Mouse (Mus musculus) granulocyte monocyte progenitor cell, adult 5-6 weeks (primary cell): ENCODE measurements around the gene Tbc1d22a. TPM values are rescaled to one million over a fixed set of nuclear protein-coding genes. Genes with fewer than 3 reads are reported as not detected.
A peak's percentile ranks its signal among the peaks of the same experiment; 100 is the strongest.

ENCODE experiments used
- ATAC-seq: replicated peaks from 2 replicates; pipeline ENCODE4 v1.8.0; 2016; ENCODE audit warnings: mild to moderate bottlenecking, moderate TSS enrichment, inconsistent platforms; ENCODE audit not compliant: poor library complexity, severe bottlenecking
- total RNA-seq, 2 experiments: library from RNA; stranded (forward) in 1 of 2; stranded (reverse) in 1 of 2; fragments of 200-712, 200-1000 nt in 1 of 2; fragments of >200 nt in 1 of 2; fragmentation: Nextera tagmentation in 1 of 2; gene quantifications; 2 replicates each; pipeline ENCODE4 v1.2.3; 2014 to 2017

Tbc1d22a gene
- total RNA-seq, 2 experiments from 2014 or later, result 18.8 to 46.7 TPM

DNA sequence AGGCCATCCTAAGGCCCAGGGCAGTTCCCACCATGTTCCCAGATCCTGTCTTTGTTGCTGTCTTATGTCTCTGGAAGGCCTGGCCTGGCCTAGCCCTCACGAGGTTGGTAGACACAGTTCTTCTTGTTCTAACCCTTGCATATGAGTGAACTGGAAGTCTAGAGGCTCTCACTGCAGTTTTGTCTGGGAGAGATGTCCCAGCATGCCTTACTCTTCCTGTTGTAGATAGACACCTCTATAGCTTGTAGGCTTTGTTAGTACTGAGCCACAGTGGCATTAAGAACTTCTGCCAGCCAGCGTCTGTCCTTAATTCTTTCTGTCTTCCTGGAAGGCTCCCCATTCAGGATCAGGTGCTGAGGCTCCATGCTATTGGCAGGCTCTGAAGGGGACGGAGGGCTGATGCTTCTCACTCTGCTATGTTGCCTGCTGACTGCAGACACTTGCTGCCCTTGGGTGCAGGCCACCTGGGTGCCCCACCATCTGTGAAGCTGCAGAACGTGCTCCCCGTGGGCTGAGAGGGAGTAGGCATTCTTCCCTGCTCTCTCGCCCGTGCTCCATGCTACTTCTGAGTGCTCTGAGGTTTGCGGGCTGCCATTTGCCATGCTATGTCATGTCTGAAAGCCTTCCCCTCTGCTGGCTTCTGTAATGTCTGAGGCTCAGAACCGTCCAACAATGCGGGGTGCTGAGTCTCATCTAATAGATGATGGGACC is 150.8 kb downstream of the Tbc1d22a start:
- ATAC-seq, result no peak

- no peak for ATAC-seq
Measured at GRCm38 (mm10) chr15:86366726-86367125, 152.5 kb downstream of the Tbc1d22a start.

DNA sequence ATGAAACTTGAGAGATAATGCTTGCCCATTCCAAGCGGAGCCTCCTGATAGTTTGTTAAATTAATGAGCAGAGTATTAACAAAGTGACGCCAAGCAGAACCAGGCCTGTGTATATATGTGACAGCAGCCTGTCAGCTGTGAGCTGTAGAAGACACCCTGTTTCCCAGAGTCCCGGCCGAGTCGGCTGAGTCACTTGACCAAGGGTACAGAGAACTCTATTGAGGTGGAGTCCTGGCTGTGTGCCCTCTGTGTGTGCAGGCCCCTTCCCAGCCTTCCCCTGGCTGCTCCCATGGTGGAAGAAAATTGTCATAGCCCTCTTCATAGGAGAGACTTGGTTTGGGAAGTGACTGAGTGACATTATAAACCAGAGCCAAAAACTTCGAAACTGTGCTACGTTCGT is 153.0 kb downstream of the Tbc1d22a start:
- ATAC-seq, result no peak

- no peak for ATAC-seq
Measured at GRCm38 (mm10) chr15:86370846-86371245, 156.6 kb downstream of the Tbc1d22a start.

- no peak for ATAC-seq
Measured at GRCm38 (mm10) chr15:86375262-86375661, 161.0 kb downstream of the Tbc1d22a start.

GRCm38 (mm10) chr15:86375860-86376394 is 161.7 kb downstream of the Tbc1d22a start:
- ATAC-seq, result no peak

GRCm38 (mm10) chr15:86383278-86383677 is 169.0 kb downstream of the Tbc1d22a start:
- no peak for ATAC-seq

DNA sequence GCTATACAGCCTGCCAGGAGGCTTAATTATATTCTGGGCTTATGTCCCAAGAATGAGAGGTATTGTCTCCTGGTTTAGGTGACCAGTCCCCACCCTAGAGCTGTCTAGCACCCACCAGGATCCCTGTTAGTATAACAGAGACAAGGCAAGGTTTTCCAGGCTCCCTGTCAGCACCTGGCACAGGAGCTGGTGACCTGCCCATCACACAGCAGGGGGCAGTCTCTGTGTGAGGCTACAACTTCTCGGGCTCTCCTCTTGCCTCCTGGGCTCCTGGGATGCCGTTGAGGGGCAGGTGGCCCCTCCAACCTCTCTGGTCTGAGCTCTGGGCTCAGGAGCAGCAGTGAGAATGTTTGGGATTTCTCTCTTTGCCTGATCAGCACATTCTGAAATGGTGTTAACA is 171.2 kb downstream of the Tbc1d22a start:
- no peak for ATAC-seq

- 0 out of 2 replicates have a peak, but pooled peaks have one; percentile 8 for ATAC-seq
Measured at GRCm38 (mm10) chr15:86386325-86386724, 172.1 kb downstream of the Tbc1d22a start.

DNA sequence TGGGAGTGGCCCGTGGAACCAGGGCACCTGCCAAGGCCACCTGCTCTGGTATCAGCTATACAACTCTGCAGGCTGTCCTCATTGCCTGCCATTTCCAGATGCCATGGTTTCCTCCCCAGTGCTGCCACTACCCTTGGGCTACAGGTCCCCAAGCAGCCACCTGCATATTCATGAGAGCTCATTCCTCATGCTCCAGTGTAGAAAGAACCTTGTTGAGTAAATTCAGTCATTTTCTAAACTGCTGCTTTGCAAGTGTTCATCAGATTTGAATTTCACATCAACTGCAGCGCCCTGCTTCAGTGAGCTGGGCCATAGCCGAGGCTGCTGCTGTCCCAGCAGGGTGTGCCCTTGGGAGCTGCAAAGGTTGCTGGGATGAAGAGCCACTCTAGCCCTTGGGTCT is 174.3 kb downstream of the Tbc1d22a start:
- no peak; the same call in 1 of the 2 replicates for ATAC-seq

DNA sequence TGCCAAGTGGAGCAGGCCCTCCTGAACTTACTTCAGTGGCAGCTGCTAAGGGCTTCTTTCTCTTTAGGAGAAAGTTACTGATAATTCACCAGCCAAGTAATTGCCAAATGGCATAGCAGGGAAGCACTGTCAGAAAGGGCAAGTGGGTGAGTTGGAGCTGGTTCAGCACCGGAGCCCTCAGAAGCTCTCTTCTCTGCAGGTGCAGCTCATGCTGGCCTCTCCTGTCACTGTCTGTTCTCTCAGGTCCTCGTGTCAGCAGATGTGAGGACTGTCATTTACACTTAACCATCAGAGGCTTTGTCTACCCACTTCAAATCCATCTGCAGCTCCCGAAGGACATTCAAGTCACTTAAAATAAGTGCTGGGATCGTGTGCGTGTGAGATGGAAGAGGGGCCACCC is 190.6 kb downstream of the Tbc1d22a start:
- no peak for ATAC-seq

DNA sequence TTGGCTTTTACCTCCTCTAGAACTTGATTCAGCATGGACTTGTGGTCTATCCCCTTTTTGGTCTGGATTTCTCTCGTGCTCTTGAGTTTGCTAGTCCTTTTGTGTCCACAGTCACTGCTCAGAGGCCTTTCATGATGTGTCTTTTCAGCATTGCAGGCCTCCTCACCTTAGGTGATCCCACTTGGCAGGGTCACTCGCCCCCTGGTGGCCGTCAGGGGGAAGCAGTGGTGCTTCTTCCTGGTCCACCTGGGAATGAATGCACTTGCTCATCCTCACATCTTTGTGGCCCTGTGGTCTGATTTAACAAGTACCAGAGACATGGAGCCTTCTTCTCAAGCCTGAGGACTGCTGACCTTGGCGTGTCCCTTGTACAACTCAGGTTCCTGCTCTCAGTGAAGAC is 191.3 kb downstream of the Tbc1d22a start:
- peak; percentile 64 for ATAC-seq

DNA sequence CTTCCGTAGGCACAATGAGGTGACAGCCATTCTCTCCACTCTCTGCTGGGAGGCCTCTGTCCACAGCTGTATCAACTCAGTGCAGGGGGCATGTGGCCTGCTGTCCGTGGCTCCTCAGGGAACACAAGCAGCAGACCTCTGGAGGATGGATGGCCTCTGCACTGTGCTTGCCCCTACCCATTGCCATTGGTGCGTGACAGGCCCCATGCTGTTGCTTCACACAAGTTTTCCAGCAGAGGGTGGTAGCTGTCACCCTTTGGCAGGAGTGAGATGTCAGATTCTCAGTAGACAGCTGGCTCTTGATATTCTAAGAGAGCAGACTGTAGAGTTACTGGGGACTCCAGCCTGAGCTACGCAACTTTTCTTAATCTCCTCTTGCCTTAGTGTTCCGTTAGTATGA is 195.1 kb downstream of the Tbc1d22a start:
- ATAC-seq, result no peak

- no peak for ATAC-seq
Measured at GRCm38 (mm10) chr15:86411532-86412080, 197.3 kb downstream of the Tbc1d22a start.

DNA sequence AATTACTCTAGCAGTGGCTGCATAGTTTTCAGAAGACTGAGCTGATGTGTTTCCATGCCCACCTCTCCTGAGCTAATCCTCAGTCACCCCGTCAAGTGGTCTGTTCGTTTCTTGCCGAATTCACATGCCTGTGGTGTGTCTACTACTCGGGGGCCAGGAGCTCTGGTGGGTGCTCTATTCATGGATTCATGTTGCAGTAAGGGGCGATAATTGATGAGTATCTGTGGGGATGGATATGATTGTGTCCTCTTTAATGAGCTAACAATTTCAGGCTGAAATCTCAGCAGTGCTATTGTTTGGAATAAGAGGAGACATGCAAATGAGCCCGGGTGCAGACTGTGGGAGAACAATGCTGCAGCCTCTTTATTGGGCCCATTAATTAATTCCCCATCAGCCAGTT is 201.7 kb downstream of the Tbc1d22a start:
- no peak for ATAC-seq

GRCm38 (mm10) chr15:86418436-86418835 is 204.2 kb downstream of the Tbc1d22a start:
- ATAC-seq, result no peak

- no peak for ATAC-seq
Measured at GRCm38 (mm10) chr15:86419620-86420019, 205.4 kb downstream of the Tbc1d22a start.

DNA sequence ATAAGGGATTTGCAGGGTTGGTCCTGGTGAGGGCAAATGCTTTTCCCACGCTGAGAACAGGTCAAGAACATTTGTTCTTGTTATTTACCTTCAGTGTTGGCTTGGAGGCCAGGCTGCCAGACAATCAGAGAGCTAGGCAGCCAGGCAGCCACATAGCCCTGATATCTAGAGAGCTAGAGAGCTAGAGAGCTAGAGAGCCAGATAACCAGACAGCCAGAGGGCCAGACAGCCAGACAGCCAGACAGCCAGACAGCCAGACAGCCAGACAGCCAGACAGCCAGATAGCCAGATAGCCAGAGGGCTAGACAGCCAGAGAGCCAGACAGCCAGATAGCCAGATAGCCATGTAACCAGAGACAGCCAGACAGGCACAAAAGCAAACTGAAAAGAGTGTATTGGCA is 208.6 kb downstream of the Tbc1d22a start:
- no peak for ATAC-seq

- ATAC-seq, result no peak
Measured at GRCm38 (mm10) chr15:86423884-86424283, 209.6 kb downstream of the Tbc1d22a start.

DNA sequence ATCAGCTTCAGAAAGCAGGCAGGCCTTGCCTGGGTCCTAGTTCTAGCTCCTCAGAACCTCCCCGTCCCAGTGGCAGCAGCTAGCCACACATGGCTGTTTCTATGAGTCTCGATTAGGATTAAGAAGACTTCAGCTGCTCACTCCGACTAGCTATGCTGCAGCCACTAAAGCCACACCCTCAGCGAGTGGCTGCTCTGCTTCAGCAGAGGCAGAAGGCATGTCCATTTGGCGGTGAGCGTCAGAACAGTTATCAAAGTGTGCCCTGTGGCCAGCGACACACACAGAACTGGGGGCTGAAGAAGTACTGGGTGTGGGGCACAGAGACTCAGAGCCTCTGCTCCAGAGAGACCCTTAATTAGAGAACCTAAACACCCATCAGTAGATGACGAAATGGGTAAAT is 210.7 kb downstream of the Tbc1d22a start:
- peak; percentile 34 for ATAC-seq

GRCm38 (mm10) chr15:86426364-86427000 is 212.2 kb downstream of the Tbc1d22a start:
- no peak for ATAC-seq
